In genomic region chr4:155009216-155009615, GRCm38 (mm10) we compare ENCODE assay signal across 32 mouse cellular contexts. TPM values are rescaled to one million over a fixed set of nuclear protein-coding genes. Genes with fewer than 3 reads are reported as not detected.
"Had no signal": no experiment of that assay in that cellular context is flagged by ENCODE, and none has a peak within 500 bp of the region (broad histone marks: within the 10 kb centered on the region; RNA-seq: fewer than 3 reads in every experiment).

No protein-coding gene starts in this region.

- H3K36me3 ChIP-seq: limb, embryonic 10.5 days; limb, embryonic 12.5 days; limb, embryonic 13.5 days; limb, embryonic 15.5 days; liver, embryonic 12.5 days; liver, embryonic 13.5 days; liver, embryonic 15.5 days; lung, embryonic 15.5 days; midbrain, embryonic 10.5 days; midbrain, embryonic 12.5 days; midbrain, embryonic 13.5 days; midbrain, embryonic 15.5 days; neural tube, embryonic 12.5 days; neural tube, embryonic 13.5 days had no signal

- H3K9me3 ChIP-seq: limb, embryonic 10.5 days; limb, embryonic 12.5 days; limb, embryonic 13.5 days; limb, embryonic 15.5 days; liver, embryonic 12.5 days; liver, embryonic 13.5 days; liver, embryonic 15.5 days; lung, embryonic 15.5 days; megakaryocyte, embryonic 14.5 days; midbrain, embryonic 10.5 days; midbrain, embryonic 12.5 days; midbrain, embryonic 13.5 days; midbrain, embryonic 15.5 days; neural tube, embryonic 12.5 days; neural tube, embryonic 13.5 days had no signal

- H3K4me1 ChIP-seq: limb, embryonic 13.5 days; limb, embryonic 15.5 days; liver, embryonic 12.5 days; liver, embryonic 13.5 days; liver, embryonic 15.5 days; lung, embryonic 15.5 days; midbrain, embryonic 15.5 days had no signal

- H3K27ac ChIP-seq: limb, embryonic 10.5 days; limb, embryonic 12.5 days; limb, embryonic 13.5 days; limb, embryonic 15.5 days; liver, embryonic 12.5 days; liver, embryonic 13.5 days; liver, embryonic 14.5 days; liver, embryonic 15.5 days; lung, embryonic 15.5 days; macrophage; midbrain, embryonic 10.5 days; midbrain, embryonic 12.5 days; midbrain, embryonic 13.5 days; midbrain, embryonic 15.5 days; neural tube, embryonic 12.5 days; neural tube, embryonic 13.5 days had no signal

- H3K27me3 ChIP-seq: limb, embryonic 12.5 days; limb, embryonic 13.5 days; limb, embryonic 15.5 days; lung, embryonic 15.5 days; midbrain, embryonic 13.5 days; midbrain, embryonic 15.5 days had no signal

- H3K9ac ChIP-seq: limb, embryonic 12.5 days; limb, embryonic 13.5 days; limb, embryonic 15.5 days; liver, embryonic 12.5 days; liver, embryonic 13.5 days; liver, embryonic 14.5 days; liver, embryonic 15.5 days; liver, postnatal 0 days; lung, embryonic 14.5 days; lung, embryonic 15.5 days; midbrain, embryonic 12.5 days; midbrain, embryonic 13.5 days; midbrain, embryonic 15.5 days; neural tube, embryonic 12.5 days; neural tube, embryonic 13.5 days had no signal

- H3K4me3 ChIP-seq: limb, embryonic 10.5 days; limb, embryonic 12.5 days; limb, embryonic 13.5 days; limb, embryonic 15.5 days; liver, embryonic 12.5 days; liver, embryonic 13.5 days; liver, embryonic 15.5 days; lung, embryonic 15.5 days; megakaryocyte, embryonic 14.5 days; midbrain, embryonic 10.5 days; midbrain, embryonic 12.5 days; midbrain, embryonic 13.5 days; midbrain, embryonic 15.5 days; myocyte; neural tube, embryonic 12.5 days; neural tube, embryonic 13.5 days had no signal

- ATAC-seq: liver, embryonic 12.5 days; liver, postnatal 0 days; lung, postnatal 0 days; midbrain, embryonic 13.5 days; midbrain, embryonic 15.5 days; midbrain, embryonic 16.5 days had no signal

- DNase-seq: left cerebral cortex, postnatal 4 days; liver; liver, embryonic 13.5 days; liver, postnatal 0 days; lung, adult 18-20 months; lung, adult 2 months; lung, embryonic 14.5 days; lung, postnatal 10 days; lung, postnatal 14 days; lung, postnatal 36 days; lung, postnatal 4 days had no signal

- H3K4me2 ChIP-seq: limb, embryonic 12.5 days; limb, embryonic 13.5 days; limb, embryonic 15.5 days; liver, embryonic 11.5 days; liver, embryonic 12.5 days; liver, embryonic 13.5 days; liver, embryonic 15.5 days; lung, embryonic 14.5 days; lung, embryonic 15.5 days; midbrain, embryonic 12.5 days; midbrain, embryonic 13.5 days; midbrain, embryonic 15.5 days; neural tube, embryonic 12.5 days; neural tube, embryonic 13.5 days had no signal

RNA-seq across cellular contexts. Expression of gene Plch2, which starts 47.4 kb away (rescaled TPM):
- polyA plus RNA-seq: liver, embryonic 15.5 days; liver, postnatal 0 days; macrophage had no signal

RNA-seq across cellular contexts. Expression of gene Hes5, which starts 48.5 kb away (rescaled TPM):
- polyA plus RNA-seq: liver, adult 2 months; lung, adult 2 months; macrophage; myocyte had no signal
